Mouse (Mus musculus) T-helper 2 cell (primary cell): ENCODE measurements at regions not wholly inside any gene's neighbourhood (a gene's known extent, or its start where the extent isn't known, plus 50 kb on each side); places are given as distances from the start of the nearest gene placed in this dataset.

Experiments
- in situ Hi-C: fragments of 300-600 bp; cut with MboI, MseI; formaldehyde crosslinking; loops from one replicate; pipeline ENCODE4 v1.15.1; 2025; ENCODE audit warnings: high pct_unique_total_duplicates

DNA sequence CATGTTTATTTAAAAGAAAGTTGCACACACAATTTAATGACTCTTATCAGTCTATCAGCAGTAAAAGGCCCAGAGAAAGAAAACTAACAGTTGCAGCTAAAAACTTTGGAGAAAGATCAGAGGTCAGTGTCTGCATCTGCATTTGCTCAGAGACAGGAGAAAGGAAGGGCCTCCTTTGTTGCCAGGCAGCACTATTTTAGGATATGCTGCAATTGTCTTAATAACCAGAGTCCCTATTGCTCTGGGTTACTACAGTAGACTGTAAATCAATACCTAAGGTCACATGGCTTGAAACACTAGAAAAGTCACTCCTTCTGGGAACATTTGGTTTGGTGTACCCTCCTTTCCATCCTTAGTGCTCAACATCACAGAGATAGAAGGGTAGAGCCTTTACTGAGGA, 175.7 kb downstream of the Hdgfl1 start:
- in situ Hi-C loops = no loop called here

DNA sequence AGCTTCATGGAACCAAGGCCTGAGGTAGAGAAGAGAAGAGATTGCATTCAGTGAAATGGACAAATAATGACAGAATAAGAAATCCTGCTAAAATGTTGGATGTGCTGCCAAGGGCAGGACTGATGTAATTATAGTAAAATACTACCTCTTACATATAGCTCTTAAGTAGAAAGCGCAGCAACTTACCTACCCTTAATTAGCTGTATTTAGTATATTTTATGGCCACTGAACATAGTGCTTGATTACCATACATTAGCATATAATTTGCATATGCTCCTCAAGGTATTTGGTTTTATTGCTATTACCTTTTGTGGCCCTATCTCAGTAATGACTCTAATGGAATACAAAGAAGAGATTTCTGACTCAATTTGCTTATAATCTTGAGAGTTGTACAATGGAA, 176.2 kb downstream of the Hdgfl1 start:
- in situ Hi-C loops = no loop called here

DNA sequence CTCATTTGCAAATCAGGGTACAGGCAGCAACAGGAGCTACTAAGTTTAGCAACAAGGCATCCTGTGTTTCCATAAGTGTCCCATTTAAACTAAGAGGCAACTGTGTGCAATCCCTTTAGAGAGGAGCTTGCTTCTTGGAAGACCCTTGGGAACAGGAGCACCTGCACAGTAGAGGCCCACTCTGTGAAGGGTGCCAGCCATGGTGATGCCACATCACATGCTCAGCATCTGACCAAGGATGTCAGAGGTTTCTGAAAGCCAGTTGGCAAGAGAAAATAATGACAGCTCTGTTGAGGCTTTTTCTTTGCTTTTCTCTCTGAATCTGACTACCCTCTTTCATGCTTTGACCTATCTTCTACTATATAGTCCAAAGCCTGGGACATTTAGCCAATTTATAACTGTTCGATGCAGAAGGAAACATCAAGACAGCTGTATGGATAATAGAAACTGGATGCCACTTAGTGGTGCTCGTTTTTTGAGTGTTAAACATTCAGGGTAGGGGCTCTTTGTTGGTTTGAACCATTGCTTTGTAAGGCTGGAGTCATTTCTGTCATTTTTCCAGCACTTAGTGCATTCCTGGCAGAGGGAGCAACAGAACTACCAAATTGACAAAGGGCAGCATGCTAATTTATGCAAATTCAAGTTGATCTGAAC, 193.9 kb downstream of the Hdgfl1 start:
- in situ Hi-C loops = no loop called here

- in situ Hi-C loops = loop anchor here (25.0 kb wide), 1 partner anchor 1282 kb away; no protein-coding TSS in a partner anchor
Observed at GRCm38 (mm10) chr13:26569422-26569821, 200.5 kb downstream of the Hdgfl1 start.

DNA sequence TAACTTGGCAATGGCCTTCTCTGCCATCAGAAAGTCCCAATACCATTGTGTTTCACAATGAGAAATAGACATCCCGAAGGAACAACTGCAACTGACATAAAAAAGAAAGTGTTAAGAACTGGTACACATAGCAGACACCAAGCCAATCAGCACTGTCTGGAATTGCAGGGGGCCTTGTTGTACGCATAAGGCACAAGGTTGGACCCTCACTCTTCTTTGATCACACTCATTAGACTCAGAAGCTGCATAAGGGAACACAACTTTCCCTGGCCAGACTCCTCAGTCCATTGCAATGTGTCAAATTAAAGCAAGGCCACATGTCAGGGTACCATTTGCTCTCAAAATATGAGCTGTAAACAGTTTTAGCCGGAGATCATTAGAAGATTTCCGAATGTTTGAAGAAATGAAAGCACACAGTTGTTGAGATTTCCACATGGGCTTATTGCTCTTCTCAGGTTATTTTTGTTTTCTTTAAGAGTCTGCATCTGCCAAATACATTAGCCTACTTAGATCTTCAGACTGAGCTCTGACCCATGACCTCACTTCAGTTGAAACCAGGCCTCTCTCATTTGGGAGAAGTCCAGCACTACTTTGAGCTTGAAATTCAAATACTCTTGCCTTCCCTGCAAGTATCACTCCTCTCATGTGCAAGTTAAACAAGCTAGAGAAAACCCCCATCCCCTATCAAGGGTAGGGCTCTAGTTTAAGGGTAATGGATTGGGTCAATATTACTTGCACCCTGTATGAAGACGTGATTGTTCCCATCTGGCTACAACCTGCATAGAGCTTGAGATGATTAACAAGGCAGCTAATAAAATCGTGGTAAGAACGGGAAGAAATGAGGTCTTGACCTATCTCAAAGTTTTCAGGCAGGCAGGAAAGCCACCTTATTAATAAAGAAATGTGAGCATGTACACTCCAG, 204.8 kb downstream of the Hdgfl1 start:
- in situ Hi-C loops = loop anchor here (25.0 kb wide), 1 partner anchor 1278 kb away; no protein-coding TSS in a partner anchor

DNA sequence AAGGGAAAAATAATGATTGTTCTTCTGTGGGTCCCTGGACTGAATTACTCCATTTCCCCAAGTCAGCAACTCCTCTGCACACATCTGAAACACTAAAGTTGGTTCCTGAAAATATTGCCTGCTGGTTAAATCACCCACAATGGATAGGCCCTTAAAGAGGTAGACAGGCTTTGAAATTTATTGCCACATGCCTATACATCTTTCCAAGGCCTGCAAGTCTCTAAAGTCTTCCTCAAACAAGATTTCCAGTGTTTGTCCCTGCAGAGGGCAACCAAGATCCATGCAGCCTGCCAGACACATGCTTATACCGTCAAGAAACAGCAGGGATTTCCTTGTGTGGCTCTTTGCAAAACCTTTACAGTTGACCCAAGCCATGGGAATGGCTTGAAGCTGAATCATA, 211.6 kb downstream of the Hdgfl1 start:
- in situ Hi-C loops = loop anchor here (25.0 kb wide), 1 partner anchor 1271 kb away; no protein-coding TSS in a partner anchor

DNA sequence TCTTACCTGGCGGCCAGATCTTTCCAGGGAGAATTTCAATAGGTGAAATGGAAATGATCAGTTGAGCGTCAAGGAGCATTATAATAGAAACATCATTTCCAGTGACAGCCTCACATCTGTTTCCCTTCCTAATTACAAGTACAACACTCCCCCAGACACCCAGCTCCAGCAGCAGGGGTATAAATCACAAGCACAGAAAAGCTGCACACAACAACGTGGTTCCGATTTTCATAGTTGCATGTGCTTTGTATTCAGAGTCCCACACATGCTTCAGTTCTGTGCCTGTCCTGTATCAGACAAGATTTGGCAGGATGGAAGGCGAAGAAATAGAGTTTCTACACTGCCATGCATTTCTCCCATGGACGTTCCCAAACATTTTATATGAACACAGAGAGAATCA, 215.7 kb downstream of the Hdgfl1 start:
- in situ Hi-C loops = loop anchor here (25.0 kb wide), 1 partner anchor 1267 kb away; no protein-coding TSS in a partner anchor

DNA sequence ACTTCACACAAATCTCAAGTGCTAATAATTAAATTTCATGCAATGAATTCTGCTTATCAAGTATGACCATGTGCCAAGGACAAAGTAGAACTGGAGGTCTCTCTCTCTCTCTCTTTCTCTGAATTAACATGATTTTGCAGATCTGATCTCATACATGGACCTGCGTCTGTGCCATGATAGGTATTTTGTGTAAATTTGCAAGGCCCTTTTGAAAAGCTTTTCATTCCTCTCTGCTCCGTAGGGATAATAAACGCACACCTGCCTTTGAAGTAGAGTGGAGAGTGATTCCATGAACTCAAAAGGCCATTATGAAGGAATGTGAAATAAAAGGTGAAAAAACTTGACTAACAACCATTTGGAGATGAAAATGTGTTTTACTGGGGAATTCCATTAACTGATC, 217.8 kb downstream of the Hdgfl1 start:
- in situ Hi-C loops = loop anchor here (25.0 kb wide), 1 partner anchor 1265 kb away; no protein-coding TSS in a partner anchor

GRCm38 (mm10) chr13:26538928-26539327, 231.0 kb downstream of the Hdgfl1 start:
- in situ Hi-C loops = no loop called here

DNA sequence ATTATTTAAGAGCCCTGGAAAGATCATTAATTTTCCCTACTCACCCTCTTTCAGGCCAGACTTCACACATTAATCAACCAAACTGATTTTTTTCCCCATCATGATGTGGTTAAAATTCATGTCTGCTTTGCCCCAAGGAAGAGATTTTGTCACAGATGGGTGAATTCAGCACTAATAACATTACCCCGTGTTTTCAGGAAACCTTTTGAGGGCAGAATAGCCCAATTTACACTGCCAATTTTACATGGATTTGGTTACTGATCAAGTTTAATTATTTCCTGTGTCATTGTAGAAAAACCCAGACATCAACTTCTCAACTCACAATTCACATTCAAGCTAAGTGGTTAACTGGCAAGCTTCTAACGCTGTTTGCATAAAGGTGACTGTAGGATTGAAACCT, 233.4 kb downstream of the Hdgfl1 start:
- in situ Hi-C loops = no loop called here

DNA sequence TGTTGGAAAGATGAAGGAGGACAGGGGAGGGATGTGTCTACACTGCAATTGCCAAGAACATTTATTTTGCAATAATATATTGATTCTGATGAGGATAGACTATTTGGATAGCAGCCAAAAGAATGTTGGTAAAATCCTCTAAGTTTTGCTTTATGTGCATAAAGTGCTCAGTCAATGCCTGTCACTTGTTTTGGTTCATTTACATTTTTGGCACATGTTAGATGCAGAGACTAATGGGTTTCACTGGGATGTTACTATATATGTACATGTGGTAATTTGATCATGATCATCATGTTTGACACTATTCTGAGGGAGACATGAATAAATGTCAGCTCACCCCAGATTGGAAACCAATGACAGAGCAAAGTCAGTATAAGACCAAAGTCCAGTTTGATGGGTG, 237.2 kb downstream of the Hdgfl1 start:
- in situ Hi-C loops = no loop called here

DNA sequence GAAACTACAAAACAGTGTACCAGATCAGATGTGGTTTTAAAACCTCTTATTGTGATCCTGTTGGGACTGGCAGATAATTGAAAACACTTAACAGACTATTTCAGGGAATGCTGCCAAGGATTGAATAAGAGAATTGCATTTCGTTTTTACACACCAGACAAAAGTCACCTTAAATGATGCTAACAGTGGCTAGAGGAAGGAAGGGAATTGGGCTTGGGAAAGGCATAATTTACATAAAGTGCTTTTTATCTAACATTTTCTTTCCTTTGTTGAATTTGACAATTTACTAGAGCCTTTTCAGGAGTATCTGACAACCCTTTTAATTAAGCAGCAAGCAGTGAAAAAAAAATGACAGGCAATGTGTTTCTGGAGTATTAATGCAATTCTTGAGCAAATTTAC, 250.9 kb downstream of the Hdgfl1 start:
- in situ Hi-C loops = no loop called here

- in situ Hi-C loops = no loop called here
Observed at GRCm38 (mm10) chr13:26518425-26518824, 251.5 kb downstream of the Hdgfl1 start.

DNA sequence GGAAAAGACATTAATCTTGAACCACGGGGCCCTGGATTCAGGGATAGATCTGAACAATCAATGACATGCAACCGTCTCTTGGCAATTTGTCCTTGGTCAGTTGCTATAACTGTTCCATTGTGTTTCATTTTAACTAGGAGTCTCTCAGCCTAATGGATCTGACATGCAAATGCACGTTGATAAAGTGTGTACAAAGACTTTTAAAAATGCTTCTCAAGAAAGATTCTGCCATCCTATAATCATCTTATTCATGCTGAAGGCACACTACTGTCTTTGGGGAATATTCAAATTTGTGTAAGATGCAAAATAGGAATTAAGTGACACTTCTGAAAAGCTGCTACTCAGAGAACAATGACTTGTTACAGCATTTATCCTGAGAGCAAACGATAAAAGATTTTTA, 252.3 kb downstream of the Hdgfl1 start:
- in situ Hi-C loops = no loop called here

- in situ Hi-C loops = no loop called here
Observed at GRCm38 (mm10) chr13:26510448-26510847, 259.5 kb downstream of the Hdgfl1 start.

- in situ Hi-C loops = no loop called here
Observed at GRCm38 (mm10) chr13:26509841-26510240, 260.1 kb downstream of the Hdgfl1 start.

GRCm38 (mm10) chr13:26503744-26504143, 266.2 kb downstream of the Hdgfl1 start:
- in situ Hi-C loops = no loop called here

- in situ Hi-C loops = no loop called here
Observed at GRCm38 (mm10) chr13:26497086-26497485, 272.9 kb downstream of the Hdgfl1 start.

DNA sequence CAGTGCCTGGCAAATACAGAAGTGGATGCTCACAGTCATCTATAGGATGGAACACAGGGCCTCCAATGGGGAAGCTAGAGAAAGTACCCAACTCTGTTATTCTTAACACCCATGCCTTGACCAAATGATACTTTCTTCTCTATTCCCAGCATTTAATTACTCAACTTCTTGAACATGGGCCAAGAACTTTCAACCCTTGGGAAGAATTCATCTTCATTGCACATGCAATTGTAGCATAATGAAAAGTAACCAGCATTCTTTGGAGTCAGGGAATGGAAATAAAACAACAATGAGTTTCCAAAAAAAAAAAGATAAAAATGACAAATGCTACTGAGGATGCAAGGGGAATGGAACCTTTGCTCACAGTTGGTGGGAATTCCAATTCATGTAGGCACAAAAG, 274.1 kb downstream of the Hdgfl1 start:
- in situ Hi-C loops = no loop called here

DNA sequence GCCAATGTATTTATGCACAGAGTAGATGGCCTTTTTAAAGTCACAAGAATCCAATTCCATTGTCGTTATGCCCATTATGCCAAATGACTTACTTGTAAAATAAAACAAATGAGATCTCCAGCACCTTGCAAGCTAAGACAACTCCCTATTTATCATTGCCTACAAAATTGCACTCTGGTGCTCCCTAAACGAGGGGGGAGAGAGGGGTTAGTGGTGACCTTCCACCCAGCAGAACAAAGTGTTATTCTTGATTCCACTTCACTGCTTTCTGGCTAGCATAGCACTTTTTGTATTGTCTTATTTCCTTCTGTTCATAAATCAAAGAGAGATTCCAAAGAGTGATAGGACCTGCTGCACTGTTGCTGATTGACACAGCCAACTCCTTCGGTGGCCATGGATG, 300.6 kb downstream of the Hdgfl1 start:
- in situ Hi-C loops = no loop called here

GRCm38 (mm10) chr13:26467526-26467925, 302.4 kb downstream of the Hdgfl1 start:
- in situ Hi-C loops = no loop called here

DNA sequence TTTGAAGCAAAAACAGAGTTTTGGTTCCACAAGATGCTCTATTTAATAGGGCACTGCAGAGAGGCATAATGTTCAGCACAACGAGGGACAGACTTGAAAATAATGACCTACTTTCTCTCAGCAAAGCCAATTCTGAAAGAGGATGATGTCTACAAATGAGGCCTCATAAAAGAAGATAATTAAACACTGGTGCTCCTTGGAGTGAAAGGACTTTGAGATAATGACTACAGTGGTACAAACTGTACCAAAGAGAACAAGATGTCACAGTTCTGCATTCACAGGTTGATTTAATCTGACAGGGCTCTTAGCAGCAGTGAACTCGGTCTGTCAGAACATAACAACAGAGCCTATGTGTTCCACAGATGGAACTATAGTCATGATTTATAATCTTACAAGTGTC, 305.4 kb downstream of the Hdgfl1 start:
- in situ Hi-C loops = no loop called here

- in situ Hi-C loops = no loop called here
Observed at GRCm38 (mm10) chr13:26464096-26464495, 305.9 kb downstream of the Hdgfl1 start.
